Mouse (Mus musculus): ENCODE results near the gene Olfr1344. TPM values are rescaled to one million over a fixed set of nuclear protein-coding genes. Genes with fewer than 3 reads are reported as not detected.

The Olfr1344 gene
- polyA plus RNA-seq (2015; fragmentation: Nextera tagmentation; extraction: Ambion mirVana) = not detected in 2 replicates

DNA sequence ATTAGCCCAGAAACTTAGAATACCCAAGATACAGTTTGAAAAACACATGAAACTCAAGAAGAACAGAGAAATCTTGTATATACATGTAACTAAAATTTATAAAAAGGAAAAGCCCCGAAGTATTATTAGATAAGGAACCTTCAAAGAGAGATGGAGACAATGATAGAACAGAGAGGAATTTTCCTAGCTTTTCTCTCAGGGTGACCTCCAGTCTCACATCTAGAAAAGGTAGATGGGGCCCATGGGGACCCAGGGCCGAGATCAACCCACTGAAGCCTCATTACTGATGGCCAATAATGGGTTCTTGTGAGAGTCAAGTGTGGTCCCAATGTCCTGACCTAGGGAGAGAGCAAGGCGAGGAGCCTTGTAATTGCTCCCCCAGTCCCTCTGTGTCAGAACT, at the start of gene Olfr1344:
TSS of gene Olfr1344 (plus strand) at position 301 of the 400 bp plus-strand sequence.
- WGBS = 85% methylated on average over 3 of the region's 3 CpGs
- no peak for ATAC-seq (ENCODE audit: low FRiP score)

DNA sequence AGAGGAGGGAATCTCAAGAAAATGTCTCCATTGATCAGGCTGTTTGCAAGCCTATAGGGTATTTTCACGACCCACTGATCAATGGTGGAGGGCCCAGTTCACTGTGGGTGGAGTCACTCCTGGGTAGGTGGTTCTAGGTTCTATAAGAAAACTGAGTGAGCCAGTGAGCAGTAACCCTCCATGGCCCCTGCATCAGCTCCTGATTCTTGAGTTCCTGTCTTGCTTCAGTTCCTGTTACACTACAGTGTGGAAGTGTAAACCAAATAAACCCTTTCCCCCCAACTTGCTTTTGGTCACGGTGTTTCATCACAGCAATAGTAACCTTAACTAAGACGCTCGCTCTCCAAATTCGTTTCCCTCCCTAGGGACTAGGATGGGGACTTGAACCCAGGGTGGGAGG, 49.5 kb upstream of the Olfr1344 start:
- 79% methylated on average over 5 of the region's 5 CpGs for whole genome bisulfite sequencing
- peaks cover 70% of the 10 kb centered on the region for H3K36me3 ChIP-seq
- peaks cover 6% of the 10 kb centered on the region for H3K4me1 ChIP-seq (replicated peaks)
- H3K9me3 ChIP-seq = no peaks in the 10 kb centered on the region
- no peak overlapping the region for H3K4me2 ChIP-seq
- no peak for ATAC-seq (ENCODE audit: low FRiP score)
- H3K27me3 ChIP-seq = no peaks in the 10 kb centered on the region
- no peak overlapping the region for H3K27ac ChIP-seq
- H3K4me3 ChIP-seq = no peak overlapping the region
- no peak overlapping the region for H3K9ac ChIP-seq

More for the DNA sequence above, at the start of gene Olfr1344:
- Histone ChIP-seq H3K9me3 (no peaks in the 10 kb centered on the region), H3K4me1 (replicated peaks) (peaks cover 15% of the 10 kb centered on the region), H3K36me3 (no peaks in the 10 kb centered on the region), H3K4me3 (no peak within 1 kb of the TSS), H3K9ac (no peak within 1 kb of the TSS), H3K27ac (no peak within 1 kb of the TSS), H3K4me2 (no peak within 1 kb of the TSS), H3K27me3 (no peaks in the 10 kb centered on the region)

GRCm38 (mm10) chr7:6389449-6389848, 49.0 kb upstream of the Olfr1344 start:
- 67% methylated on average over 5 of the region's 5 CpGs for WGBS
- no peak overlapping the region for H3K27ac ChIP-seq

GRCm38 (mm10) chr7:6397996-6398975, 40.2 kb upstream of the Olfr1344 start, which contains the start of gene Smim17:
Gene Smim17, plus strand, starts transcription at chr7:6398715.
- peaks cover 35% of the 10 kb centered on the region for H3K36me3 ChIP-seq
- H3K9me3 ChIP-seq = no peaks in the 10 kb centered on the region
- peak within 1 kb of the TSS; percentile 69 for H3K4me2 ChIP-seq
- H3K27ac ChIP-seq = peak within 1 kb of the TSS; percentile 36; the same call in 1 of the 2 replicates
- WGBS = 26% methylated on average over 25 of the region's 25 CpGs
- peak within 1 kb of the TSS; percentile 70 for H3K9ac ChIP-seq
- peaks cover 7% of the 10 kb centered on the region for H3K4me1 ChIP-seq (replicated peaks)
- no peaks in the 10 kb centered on the region for H3K27me3 ChIP-seq
- ATAC-seq (ENCODE audit: low FRiP score) = peak; percentile 91
- H3K4me3 ChIP-seq = peak within 1 kb of the TSS; percentile 45

More at GRCm38 (mm10) chr7:6389449-6389848, 49.0 kb upstream of the Olfr1344 start:
- no peak overlapping the region for H3K9ac ChIP-seq
- peaks cover 1% of the 10 kb centered on the region for H3K4me1 ChIP-seq (replicated peaks)
- H3K4me2 ChIP-seq = no peak overlapping the region
- no peaks in the 10 kb centered on the region for H3K27me3 ChIP-seq
- H3K9me3 ChIP-seq = no peaks in the 10 kb centered on the region
- no peak overlapping the region for H3K4me3 ChIP-seq
- peaks cover 75% of the 10 kb centered on the region for H3K36me3 ChIP-seq
- no peak for ATAC-seq (ENCODE audit: low FRiP score)

DNA sequence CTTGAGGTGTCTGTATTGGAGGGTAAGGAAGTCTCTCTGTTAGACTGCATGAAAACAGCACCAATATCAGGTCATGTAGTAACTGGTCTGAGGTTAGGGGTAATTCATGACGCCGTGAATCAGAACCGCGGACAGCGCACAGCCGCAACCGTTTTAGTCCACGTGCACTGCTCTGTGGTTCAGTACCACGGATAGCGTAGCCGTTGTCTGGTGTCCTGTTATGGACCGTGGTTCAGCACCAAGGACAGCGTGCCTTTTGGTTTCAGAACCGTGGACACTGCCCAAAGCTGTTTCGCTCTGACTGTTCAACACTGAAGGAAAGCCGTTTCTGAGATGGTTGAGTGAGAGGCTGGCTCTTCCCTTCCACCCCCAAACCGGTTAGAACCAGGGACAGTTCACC, 28.4 kb upstream of the Olfr1344 start, which contains the start of gene Gm20715:
TSS of gene Gm20715 (plus strand) at position 235 of the 400 bp plus-strand sequence.
- no peaks in the 10 kb centered on the region for H3K9me3 ChIP-seq
- H3K4me1 ChIP-seq (replicated peaks) = no peaks in the 10 kb centered on the region
- no peak within 1 kb of the TSS for H3K27ac ChIP-seq
- no peak within 1 kb of the TSS for H3K4me3 ChIP-seq
- H3K36me3 ChIP-seq = no peaks in the 10 kb centered on the region
- 2% methylated on average over 17 of the region's 17 CpGs for WGBS
- H3K9ac ChIP-seq = no peak within 1 kb of the TSS
- no peaks in the 10 kb centered on the region for H3K27me3 ChIP-seq
- no peak within 1 kb of the TSS for H3K4me2 ChIP-seq
- peak; percentile 47; the same call in 1 of the 2 replicates for ATAC-seq (ENCODE audit: low FRiP score)

- H3K9ac ChIP-seq = peak overlapping the region; percentile 70
- peak overlapping the region; percentile 53 for H3K4me2 ChIP-seq
- no peaks in the 10 kb centered on the region for H3K27me3 ChIP-seq
- peak overlapping the region; percentile 41 for H3K4me3 ChIP-seq
- ATAC-seq (ENCODE audit: low FRiP score) = peak; percentile 89
- no peak overlapping the region for H3K27ac ChIP-seq
- WGBS = 8% methylated on average over 18 of the region's 22 CpGs
- H3K36me3 ChIP-seq = no peaks in the 10 kb centered on the region
- H3K9me3 ChIP-seq = no peaks in the 10 kb centered on the region
- no peaks in the 10 kb centered on the region; the same call in 1 of the 2 replicates for H3K4me1 ChIP-seq (replicated peaks)
Observed at GRCm38 (mm10) chr7:6414626-6415441, 23.7 kb upstream of the Olfr1344 start.

DNA sequence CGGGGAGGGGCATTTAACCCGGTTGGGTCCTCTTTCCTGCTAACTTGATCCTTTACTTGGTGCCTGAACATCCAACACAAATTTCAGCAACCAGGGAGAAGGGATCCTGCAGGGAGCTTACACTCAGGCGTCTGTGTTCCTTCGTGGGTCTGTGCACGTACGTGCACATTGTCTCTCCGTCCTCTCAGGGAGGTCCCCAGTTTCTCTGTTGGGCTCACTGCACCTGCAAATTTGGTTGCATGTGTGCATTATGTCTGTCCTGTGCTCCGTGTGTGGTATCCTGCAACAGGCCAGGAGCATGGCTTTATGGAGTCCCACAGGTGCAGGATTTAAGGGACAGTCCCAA, 23.1 kb upstream of the Olfr1344 start:
- no peaks in the 10 kb centered on the region; the same call in 1 of the 2 replicates for H3K4me1 ChIP-seq (replicated peaks)
- H3K36me3 ChIP-seq = no peaks in the 10 kb centered on the region
- peak overlapping the region; percentile 70 for H3K9ac ChIP-seq
- no peak overlapping the region for H3K27ac ChIP-seq
- H3K4me2 ChIP-seq = peak overlapping the region; percentile 53
- no peaks in the 10 kb centered on the region for H3K27me3 ChIP-seq
- H3K9me3 ChIP-seq = no peaks in the 10 kb centered on the region
- peak overlapping the region; percentile 41 for H3K4me3 ChIP-seq
- peak; percentile 53 for ATAC-seq (ENCODE audit: low FRiP score)
- 14% methylated on average over 8 of the region's 8 CpGs for WGBS

GRCm38 (mm10) chr7:6419894-6420293, 18.6 kb upstream of the Olfr1344 start:
- no peaks in the 10 kb centered on the region; the same call in 1 of the 2 replicates for H3K4me1 ChIP-seq (replicated peaks)
- no peak for ATAC-seq (ENCODE audit: low FRiP score)
- H3K9me3 ChIP-seq = 0 out of 2 replicates have a peak, but pooled peaks cover 3% of the 10 kb centered on the region
- H3K36me3 ChIP-seq = no peaks in the 10 kb centered on the region
- H3K27me3 ChIP-seq = no peaks in the 10 kb centered on the region
- WGBS = 81% methylated on average over 6 of the region's 6 CpGs
- no peak overlapping the region for H3K27ac ChIP-seq
- H3K9ac ChIP-seq = no peak overlapping the region
- no peak overlapping the region for H3K4me3 ChIP-seq
- H3K4me2 ChIP-seq = no peak overlapping the region

DNA sequence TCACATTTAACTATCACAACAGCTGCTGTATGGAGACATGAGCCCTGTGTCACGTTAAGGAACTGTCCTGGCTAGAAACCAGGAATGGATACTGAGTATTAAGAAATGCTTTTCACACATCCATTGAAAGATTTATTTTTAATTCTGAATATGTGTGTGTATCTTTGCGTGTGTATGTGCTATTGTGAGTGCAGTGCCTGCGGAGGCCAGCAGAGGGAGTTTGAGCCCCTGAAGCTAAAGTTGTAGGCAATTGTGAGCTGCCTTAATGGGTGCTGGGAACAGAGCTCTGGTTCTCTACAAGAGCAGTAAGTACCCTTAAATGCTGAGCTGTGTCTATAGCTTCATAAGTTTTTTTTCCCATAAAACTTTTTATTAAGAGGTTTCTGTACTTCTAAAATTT, 9.1 kb upstream of the Olfr1344 start:
- Histone ChIP-seq H3K9me3 (no peaks in the 10 kb centered on the region), H3K4me2 (no peak overlapping the region), H3K27me3 (no peaks in the 10 kb centered on the region), H3K4me3 (no peak overlapping the region), H3K36me3 (peaks cover 10% of the 10 kb centered on the region), H3K27ac (no peak overlapping the region), H3K9ac (no peak overlapping the region), H3K4me1 (replicated peaks) (0 out of 2 replicates have a peak, but pooled peaks cover 4% of the 10 kb centered on the region)
- no peak for ATAC-seq (ENCODE audit: low FRiP score)
- 94% methylated on average over 3 of the region's 3 CpGs for WGBS

GRCm38 (mm10) chr7:6430342-6430741, 8.1 kb upstream of the Olfr1344 start:
- Histone ChIP-seq H3K4me1 (replicated peaks) (peaks cover 9% of the 10 kb centered on the region), H3K27me3 (no peaks in the 10 kb centered on the region), H3K9ac (no peak overlapping the region), H3K36me3 (peaks cover 10% of the 10 kb centered on the region), H3K9me3 (no peaks in the 10 kb centered on the region), H3K4me3 (no peak overlapping the region), H3K27ac (no peak overlapping the region), H3K4me2 (no peak overlapping the region)
- no peak for ATAC-seq (ENCODE audit: low FRiP score)
- 42% methylated on average over 2 of the region's 2 CpGs for WGBS

GRCm38 (mm10) chr7:6441173-6441572, 2.7 kb downstream of the Olfr1344 start:
- H3K4me3 ChIP-seq = no peak overlapping the region
- no peaks in the 10 kb centered on the region for H3K36me3 ChIP-seq
- no peak for ATAC-seq (ENCODE audit: low FRiP score)
- no peaks in the 10 kb centered on the region for H3K27me3 ChIP-seq
- no peak overlapping the region for H3K9ac ChIP-seq
- H3K9me3 ChIP-seq = no peaks in the 10 kb centered on the region
- H3K4me1 ChIP-seq (replicated peaks) = no peaks in the 10 kb centered on the region
- H3K4me2 ChIP-seq = no peak overlapping the region
- no peak overlapping the region for H3K27ac ChIP-seq
- WGBS = 64% methylated on average over 2 of the region's 2 CpGs

GRCm38 (mm10) chr7:6447771-6448170, 9.3 kb downstream of the Olfr1344 start:
- Histone ChIP-seq H3K36me3 (no peaks in the 10 kb centered on the region), H3K9me3 (no peaks in the 10 kb centered on the region), H3K4me1 (replicated peaks) (no peaks in the 10 kb centered on the region), H3K4me2 (no peak overlapping the region), H3K9ac (no peak overlapping the region), H3K4me3 (no peak overlapping the region), H3K27me3 (no peaks in the 10 kb centered on the region), H3K27ac (no peak overlapping the region)
- ATAC-seq (ENCODE audit: low FRiP score) = no peak
- WGBS = 93% methylated on average over 5 of the region's 5 CpGs
